Mouse (Mus musculus): Measurements from ENCODE around the gene Timm50.
A peak's percentile ranks its signal among the peaks of the same experiment; 100 is the strongest.

The Timm50 gene

GRCm38 (mm10) chr7:28311926-28312543 is at the start of gene Timm50:
Gene Timm50, minus strand, starts transcription at chr7:28312072.
- peak; percentile 95 to 99 for DNase-seq (ENCODE audit: low spot score in 2 of 2)

- DNase-seq (ENCODE audit: low spot score in 2 of 2): no peak
Measured at GRCm38 (mm10) chr7:28360291-28360690, 48.4 kb upstream of the Timm50 start.

GRCm38 (mm10) chr7:28359854-28360253 is 48.0 kb upstream of the Timm50 start:
- DNase-seq (ENCODE audit: low spot score in 2 of 2): no peak

GRCm38 (mm10) chr7:28358431-28358830 is 46.6 kb upstream of the Timm50 start:
- DNase-seq (ENCODE audit: low spot score in 2 of 2): no peak

- DNase-seq (ENCODE audit: low spot score in 2 of 2): no peak
Measured at GRCm38 (mm10) chr7:28357984-28358383, 46.1 kb upstream of the Timm50 start.

GRCm38 (mm10) chr7:28356981-28357380 is 45.1 kb upstream of the Timm50 start:
- DNase-seq (ENCODE audit: low spot score in 2 of 2): no peak

- DNase-seq (ENCODE audit: low spot score in 2 of 2): no peak
Measured at GRCm38 (mm10) chr7:28355221-28355620, 43.3 kb upstream of the Timm50 start.

- no peak for DNase-seq (ENCODE audit: low spot score in 2 of 2)
Measured at GRCm38 (mm10) chr7:28354596-28354995, 42.7 kb upstream of the Timm50 start.

- DNase-seq (ENCODE audit: low spot score in 2 of 2): no peak
Measured at GRCm38 (mm10) chr7:28354113-28354581, 42.3 kb upstream of the Timm50 start.

GRCm38 (mm10) chr7:28353267-28353666 is 41.4 kb upstream of the Timm50 start:
- DNase-seq (ENCODE audit: low spot score in 2 of 2): no peak

- no peak for DNase-seq (ENCODE audit: low spot score in 2 of 2)
Measured at GRCm38 (mm10) chr7:28351676-28352191, 39.9 kb upstream of the Timm50 start.

- peak; percentile 95 to 96 for DNase-seq (ENCODE audit: low spot score in 2 of 2)
Measured at GRCm38 (mm10) chr7:28350155-28350883, 38.4 kb upstream of the Timm50 start, which contains the start of gene Rps16. Gene Rps16, plus strand, starts transcription at chr7:28350652.

GRCm38 (mm10) chr7:28348601-28349000 is 36.7 kb upstream of the Timm50 start:
- no peak for DNase-seq (ENCODE audit: low spot score in 2 of 2)

GRCm38 (mm10) chr7:28347746-28348145 is 35.9 kb upstream of the Timm50 start:
- no peak for DNase-seq (ENCODE audit: low spot score in 2 of 2)

GRCm38 (mm10) chr7:28344637-28345036 is 32.8 kb upstream of the Timm50 start:
- peak; percentile 39 to 57 for DNase-seq (ENCODE audit: low spot score in 2 of 2)

GRCm38 (mm10) chr7:28341381-28341780 is 29.5 kb upstream of the Timm50 start:
- DNase-seq (ENCODE audit: low spot score in 2 of 2): no peak

GRCm38 (mm10) chr7:28339213-28339917 is 27.5 kb upstream of the Timm50 start:
- no peak for DNase-seq (ENCODE audit: low spot score in 2 of 2)

- peak; percentile 93 for DNase-seq (ENCODE audit: low spot score in 2 of 2)
Measured at GRCm38 (mm10) chr7:28338108-28338998, 26.5 kb upstream of the Timm50 start, which contains the start of gene Supt5. Gene Supt5, minus strand, starts transcription at chr7:28338746.

GRCm38 (mm10) chr7:28335471-28335870 is 23.6 kb upstream of the Timm50 start:
- no peak for DNase-seq (ENCODE audit: low spot score in 2 of 2)

- no peak for DNase-seq (ENCODE audit: low spot score in 2 of 2)
Measured at GRCm38 (mm10) chr7:28334534-28334933, 22.7 kb upstream of the Timm50 start.

GRCm38 (mm10) chr7:28328260-28328659 is 16.4 kb upstream of the Timm50 start:
- DNase-seq (ENCODE audit: low spot score in 2 of 2): no peak

All from frontal cortex, postnatal 25 days (tissue).